Mouse (Mus musculus) midbrain, embryonic 14.5 days (tissue): ENCODE data around the gene Rhbdf2. TPM values are rescaled to one million over a fixed set of nuclear protein-coding genes. Genes with fewer than 3 reads are reported as not detected.

Experiments
- ATAC-seq: fragments of 200-750 bp; cut with Nextera tagmentation; 2 replicates; pipeline ENCODE4 v1.8.0; 2017; ENCODE audit warnings: moderate number of reproducible peaks, moderate library complexity; ENCODE audit not compliant: low FRiP score, low TSS enrichment
- DNase-seq: peaks from one replicate; pipeline ENCODE4 v3.0.0-alpha.2; 2015
- H3K27ac ChIP-seq: fragments of 300-500 bp; sonication (generic); replicated peaks from 2 replicates; pipeline ENCODE4 v1.5.1; 2014; ENCODE audit warnings: mild to moderate bottlenecking, low read depth, low read length, moderate library complexity
- H3K27me3 ChIP-seq: fragments of 300-500 bp; sonication (generic); 2 replicates; pipeline ENCODE4 v1.6.1; 2014; ENCODE audit warnings: low read length, control low read depth, mixed read lengths; ENCODE audit not compliant: control insufficient read depth, insufficient read depth
- H3K36me3 ChIP-seq: fragments of 300-500 bp; sonication (generic); 2 replicates; pipeline ENCODE4 v1.6.1; 2014; ENCODE audit warnings: low read length, control low read depth; ENCODE audit not compliant: control insufficient read depth, insufficient read depth
- H3K4me1 ChIP-seq: fragments of 300-500 bp; sonication (generic); 2 replicates; pipeline ENCODE4 v1.6.1; 2014; ENCODE audit warnings: mild to moderate bottlenecking, antibody characterized with exemption, low read length, control low read depth; ENCODE audit not compliant: control insufficient read depth, insufficient read depth
- H3K4me2 ChIP-seq: fragments of 300-500 bp; sonication (generic); 2 replicates; pipeline ENCODE4 v1.6.1; 2014; ENCODE audit warnings: mild to moderate bottlenecking, low read length, moderate library complexity
- H3K4me3 ChIP-seq: fragments of 300-500 bp; sonication (generic); replicated peaks from 2 replicates; pipeline ENCODE4 v1.5.1; 2014; ENCODE audit warnings: low read depth, low read length
- H3K9ac ChIP-seq: fragments of 300-500 bp; sonication (generic); replicated peaks from 2 replicates; pipeline ENCODE4 v1.6.1; 2014; ENCODE audit warnings: mild to moderate bottlenecking, low read length, moderate library complexity
- H3K9me3 ChIP-seq: fragments of 300-500 bp; sonication (generic); 2 replicates; pipeline ENCODE4 v1.6.1; 2016; ENCODE audit warnings: low read length, control low read depth, mixed read lengths; ENCODE audit not compliant: control insufficient read depth
- WGBS: fragments of 180-500 bp; shearing (Covaris S2); extraction: QIAGEN DNeasy Blood & Tissue Kit; methylation state at CpG from one replicate; pipeline ENCODE4 v1.1.7; 2014; 5-methylcytosine and 5-hydroxymethylcytosine counted together
- polyA plus RNA-seq: library from polyadenylated mRNA; unstranded; fragments of >200 nt; fragmentation: Nextera tagmentation; extraction: Ambion mirVana; gene quantifications from 2 replicates; pipeline ENCODE4 v1.2.1, GENCODE M21; 2014

The Rhbdf2 gene
- polyA plus RNA-seq, 1 experiment from 2014 or later: 0.63 TPM

- H3K9ac ChIP-seq: no peak overlapping the region
These were observed 41.1 kb downstream of the Rhbdf2 start for GRCm38 (mm10) chr11:116585682-116586081.

DNA sequence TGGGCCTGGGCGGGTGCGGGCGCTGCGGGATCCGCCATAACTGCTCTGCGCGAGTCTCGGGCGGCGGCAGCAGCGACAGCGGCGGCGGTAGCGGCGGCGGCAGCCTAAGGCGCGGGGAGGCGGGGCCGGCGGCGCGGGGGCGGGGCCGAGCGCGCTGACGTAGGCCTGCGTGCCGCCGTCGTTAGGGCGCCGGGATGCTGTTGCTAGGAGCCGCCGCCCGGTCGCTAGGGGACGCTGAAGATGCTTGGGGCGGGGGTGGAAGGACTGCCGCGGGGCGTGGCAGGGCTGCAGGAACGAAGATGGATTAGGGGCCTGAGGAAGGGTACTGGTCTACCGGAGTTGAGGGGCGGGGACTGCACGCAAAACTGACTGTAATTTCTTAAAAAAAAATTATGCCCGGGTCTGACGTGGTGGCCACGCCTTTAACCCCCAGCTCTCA, 45.4 kb downstream of the Rhbdf2 start, which contains the start of gene Ube2o:
TSS of gene Ube2o (minus strand) at position 72 of the 439 bp plus-strand sequence.
- Histone ChIP-seq H3K4me3 (peak within 1 kb of the TSS; percentile 87), H3K4me1 (peaks cover 13% of the 10 kb centered on the region), H3K9me3 (no peaks in the 10 kb centered on the region), H3K4me2 (peak within 1 kb of the TSS; percentile 76), H3K9ac (peak within 1 kb of the TSS; percentile 98), H3K36me3 (no peaks in the 10 kb centered on the region), H3K27ac (peak within 1 kb of the TSS; percentile 95), H3K27me3 (no peaks in the 10 kb centered on the region)
- WGBS: 2% methylated on average over 48 of the region's 51 CpGs
- ATAC-seq (peak; percentile 90), DNase-seq (peak; percentile 93)

More at GRCm38 (mm10) chr11:116585682-116586081, 41.1 kb downstream of the Rhbdf2 start:
- no peaks in the 10 kb centered on the region for H3K36me3 ChIP-seq
- 84% methylated on average over 6 of the region's 6 CpGs for WGBS
- H3K4me3 ChIP-seq: no peak overlapping the region
- DNase-seq: no peak
- peaks cover 13% of the 10 kb centered on the region; the same call in 1 of the 2 replicates for H3K4me1 ChIP-seq
- no peak overlapping the region for H3K27ac ChIP-seq
- no peak overlapping the region for H3K4me2 ChIP-seq
- H3K9me3 ChIP-seq: no peaks in the 10 kb centered on the region
- ATAC-seq: no peak
- H3K27me3 ChIP-seq: no peaks in the 10 kb centered on the region

DNA sequence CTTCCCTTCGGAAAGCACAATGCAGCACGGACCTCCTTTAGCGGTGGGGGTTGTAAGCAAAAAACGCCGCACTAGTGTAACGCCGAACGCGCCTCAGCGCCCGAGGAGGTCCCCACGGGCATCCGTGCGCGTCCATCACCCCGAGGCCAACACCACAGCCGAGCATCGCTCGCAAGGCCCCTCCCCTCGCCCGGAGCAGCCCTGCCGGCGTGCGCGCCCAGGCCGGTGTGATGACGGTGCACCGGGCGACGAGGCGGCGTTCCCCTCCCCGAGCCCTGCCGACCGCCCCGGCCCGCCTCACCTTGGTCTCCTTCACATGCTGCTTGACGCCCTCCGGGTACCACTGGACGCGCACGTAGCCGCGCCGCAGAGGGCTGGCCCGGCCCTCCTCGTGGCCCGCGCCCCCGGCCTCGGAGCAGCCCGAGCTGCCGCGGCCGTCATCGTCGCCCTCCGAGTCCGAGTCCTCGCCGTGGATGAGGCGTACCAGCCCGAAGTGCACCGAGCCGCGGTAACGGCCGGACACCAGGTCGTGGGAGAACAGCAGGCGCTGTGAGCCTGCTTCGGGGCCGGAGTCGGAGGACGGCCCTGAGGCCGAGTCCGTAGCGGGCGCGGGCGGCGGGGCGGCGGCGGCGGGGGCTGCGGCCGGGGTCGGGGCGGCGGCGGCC, 46.0 kb downstream of the Rhbdf2 start:
- peak overlapping the region; percentile 87 for H3K4me3 ChIP-seq
- under 1% methylated on average over 91 of the region's 91 CpGs for WGBS
- peaks cover 19% of the 10 kb centered on the region for H3K4me1 ChIP-seq
- peak overlapping the region; percentile 95 for H3K27ac ChIP-seq
- H3K4me2 ChIP-seq: peak overlapping the region; percentile 76
- peak overlapping the region; percentile 98 for H3K9ac ChIP-seq
- ATAC-seq: peak; percentile 81
- peak; percentile 80 for DNase-seq
- H3K27me3 ChIP-seq: no peaks in the 10 kb centered on the region
- no peaks in the 10 kb centered on the region for H3K9me3 ChIP-seq
- H3K36me3 ChIP-seq: no peaks in the 10 kb centered on the region

DNA sequence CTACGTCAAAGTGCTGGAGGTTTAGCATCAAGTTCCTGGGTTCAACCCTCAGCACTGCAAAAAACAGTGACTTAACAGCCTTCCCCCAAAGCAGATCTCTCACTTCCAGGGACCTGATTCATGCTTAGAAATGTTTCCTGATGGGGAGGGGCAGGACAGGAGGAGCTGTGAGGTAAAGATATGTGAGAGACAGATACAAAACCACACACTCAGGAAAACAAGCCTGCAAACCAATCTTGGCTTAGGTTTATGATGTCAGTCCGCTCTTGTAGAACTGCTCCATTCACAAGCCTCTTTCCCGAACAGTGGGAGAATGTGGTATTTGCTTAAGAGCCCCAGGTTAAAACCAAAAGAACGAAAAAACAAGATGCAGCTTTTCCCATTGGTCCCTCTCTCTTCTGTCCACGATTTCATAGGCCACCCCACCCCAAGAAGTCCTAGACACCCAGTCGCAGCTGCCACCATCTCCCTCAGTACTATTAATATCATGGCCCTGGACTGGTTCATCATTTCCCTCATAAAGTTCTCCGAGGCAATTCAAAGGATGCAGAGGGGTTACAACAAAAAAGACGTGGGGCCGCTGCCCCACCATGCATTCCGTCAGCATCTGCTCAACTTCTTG, 46.7 kb downstream of the Rhbdf2 start:
- no peaks in the 10 kb centered on the region for H3K36me3 ChIP-seq
- peaks cover 26% of the 10 kb centered on the region for H3K4me1 ChIP-seq
- 18% methylated on average over 10 of the region's 10 CpGs for WGBS
- ATAC-seq (no peak), DNase-seq (peak; percentile 39)
- peak overlapping the region; percentile 95 for H3K27ac ChIP-seq
- peak overlapping the region; percentile 98 for H3K9ac ChIP-seq
- no peaks in the 10 kb centered on the region for H3K27me3 ChIP-seq
- H3K4me2 ChIP-seq: peak overlapping the region; percentile 76
- no peaks in the 10 kb centered on the region for H3K9me3 ChIP-seq
- peak overlapping the region; percentile 87 for H3K4me3 ChIP-seq

DNA sequence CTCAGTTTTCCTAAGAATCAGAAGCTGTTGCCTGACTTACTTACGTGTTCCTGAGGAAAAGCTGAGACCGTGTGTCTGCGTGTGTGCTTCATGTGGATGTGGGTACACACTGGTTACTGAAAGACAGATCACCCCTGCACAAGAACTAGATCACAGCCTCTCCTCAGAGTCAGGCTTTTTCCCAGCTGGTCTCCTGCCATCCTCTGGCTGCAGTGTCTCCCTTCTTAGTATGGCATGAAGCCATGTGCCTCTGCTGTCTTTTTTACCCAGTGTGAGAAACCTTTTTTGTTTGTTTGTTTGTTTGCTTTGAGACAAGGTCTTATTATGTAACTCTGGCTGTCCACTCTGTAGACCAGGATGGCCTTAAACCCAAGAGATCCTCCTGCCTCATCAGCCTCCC, 47.5 kb downstream of the Rhbdf2 start:
- DNase-seq: no peak
- Histone ChIP-seq H3K27ac (no peak overlapping the region), H3K9me3 (no peaks in the 10 kb centered on the region), H3K36me3 (no peaks in the 10 kb centered on the region), H3K27me3 (no peaks in the 10 kb centered on the region), H3K9ac (no peak overlapping the region), H3K4me1 (peaks cover 34% of the 10 kb centered on the region), H3K4me2 (peak overlapping the region; percentile 76), H3K4me3 (no peak overlapping the region)
- WGBS: 98% methylated on average over 3 of the region's 3 CpGs
- ATAC-seq: no peak

- DNase-seq: no peak
- ATAC-seq: no peak
- H3K9me3 ChIP-seq: no peaks in the 10 kb centered on the region
- no peaks in the 10 kb centered on the region for H3K36me3 ChIP-seq
- H3K9ac ChIP-seq: no peak overlapping the region
- no peaks in the 10 kb centered on the region for H3K27me3 ChIP-seq
- H3K4me3 ChIP-seq: no peak overlapping the region
- no peak overlapping the region for H3K27ac ChIP-seq
- H3K4me2 ChIP-seq: no peak overlapping the region
- H3K4me1 ChIP-seq: peaks cover 48% of the 10 kb centered on the region
- WGBS: 81% methylated on average over 2 of the region's 2 CpGs
These were observed 51.4 kb downstream of the Rhbdf2 start for GRCm38 (mm10) chr11:116575396-116575795.

DNA sequence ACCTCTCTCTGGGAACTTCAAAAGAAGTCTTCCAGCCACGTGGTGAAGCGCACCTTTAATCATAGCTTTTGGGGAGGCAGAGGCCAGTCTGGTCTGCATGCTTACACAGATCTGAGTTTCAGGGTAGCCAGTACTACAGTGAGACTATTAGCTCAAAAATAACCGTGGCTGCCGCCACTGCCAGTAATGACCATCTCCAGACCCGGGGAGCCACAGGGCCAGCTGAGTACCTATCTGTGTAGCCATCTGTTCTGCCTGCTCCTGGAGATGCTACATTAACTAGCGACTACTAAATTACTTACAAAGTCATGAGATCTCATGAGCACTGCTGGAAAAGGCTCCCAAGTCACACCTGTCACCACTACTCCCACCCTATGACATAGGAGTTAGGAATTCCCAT, 51.8 kb downstream of the Rhbdf2 start:
- 62% methylated on average over 6 of the region's 6 CpGs for WGBS
- H3K9ac ChIP-seq: no peak overlapping the region
- ATAC-seq: no peak
- H3K9me3 ChIP-seq: no peaks in the 10 kb centered on the region
- H3K27me3 ChIP-seq: no peaks in the 10 kb centered on the region
- H3K4me3 ChIP-seq: no peak overlapping the region
- peaks cover 44% of the 10 kb centered on the region for H3K4me1 ChIP-seq
- H3K4me2 ChIP-seq: no peak overlapping the region; the same call in 1 of the 2 replicates
- no peak for DNase-seq
- H3K27ac ChIP-seq: no peak overlapping the region
- no peaks in the 10 kb centered on the region for H3K36me3 ChIP-seq

GRCm38 (mm10) chr11:116574486-116574885, 52.3 kb downstream of the Rhbdf2 start:
- no peak overlapping the region for H3K9ac ChIP-seq
- DNase-seq (no peak), ATAC-seq (no peak)
- no peaks in the 10 kb centered on the region for H3K27me3 ChIP-seq
- whole genome bisulfite sequencing: 63% methylated on average over 6 of the region's 6 CpGs
- H3K4me2 ChIP-seq: no peak overlapping the region; the same call in 1 of the 2 replicates
- H3K9me3 ChIP-seq: no peaks in the 10 kb centered on the region
- peaks cover 42% of the 10 kb centered on the region for H3K4me1 ChIP-seq
- no peak overlapping the region for H3K4me3 ChIP-seq
- no peaks in the 10 kb centered on the region for H3K36me3 ChIP-seq
- no peak overlapping the region for H3K27ac ChIP-seq
